Mouse (Mus musculus): ENCODE results near the gene Npsr1.

- TF ChIP-seq CTCF (IDR thresholded peaks at IDR 0.05; ENCODE audit: low read depth, low read length) (no peak), POLR2A (IDR thresholded peaks at IDR 0.05; ENCODE audit: extremely low read depth, insufficient read depth, low read length) (no peak)
These were observed 182.9 kb downstream of the Npsr1 start for GRCm38 (mm10) chr9:24280498-24281287.

All from liver, adult 2 months (tissue).